Mouse (Mus musculus) erythroblast, embryonic 14.5 days (primary cell): ENCODE measurements at regions not wholly inside any gene's neighbourhood (a gene's known extent, or its start where the extent isn't known, plus 50 kb on each side); places are given as distances from the start of the nearest gene placed in this dataset.
"Not testable (repeated sequence)": the region's sequence is repeated elsewhere in the genome, so short reads cannot be mapped to it uniquely, and the experiment has no call there.

ENCODE experiments used
- H3K27me3 ChIP-seq: 2 replicates; pipeline ENCODE4 v1.6.1; 2012; ENCODE audit warnings: inconsistent platforms; ENCODE audit not compliant: control insufficient read depth
- H3K36me3 ChIP-seq: 2 replicates; pipeline ENCODE4 v1.6.1; 2012; ENCODE audit warnings: mild to moderate bottlenecking, inconsistent platforms; ENCODE audit not compliant: control insufficient read depth
- H3K4me1 ChIP-seq: 2 replicates; pipeline ENCODE4 v1.6.1; 2012; ENCODE audit warnings: inconsistent platforms; ENCODE audit not compliant: control insufficient read depth
- H3K4me3 ChIP-seq: replicated peaks from 2 replicates; pipeline ENCODE3; 2012; ENCODE audit warnings: moderate library complexity, mild to moderate bottlenecking, inconsistent platforms
- H3K9me3 ChIP-seq: 2 replicates; pipeline ENCODE4 v1.6.1; 2012; ENCODE audit warnings: low read length, inconsistent platforms, mixed read lengths; ENCODE audit not compliant: control insufficient read depth
- GATA1 ChIP-seq: IDR thresholded peaks from 2 replicates; pipeline ENCODE4 v1.6.1; 2012; ENCODE audit warnings: low read length, inconsistent platforms, mixed read lengths
- TAL1 ChIP-seq: IDR thresholded peaks from 3 replicates; pipeline ENCODE4 v1.6.1; 2012; ENCODE audit warnings: low read length, inconsistent platforms, mixed read lengths

GRCm38 (mm10) chr3:21678734-21679133 lies 397.7 kb upstream of the Tbl1xr1 start:
- no peaks in the 10 kb centered on the region for H3K27me3 ChIP-seq
- no peaks in the 10 kb centered on the region for H3K36me3 ChIP-seq
- no peaks in the 10 kb centered on the region for H3K4me1 ChIP-seq
- TF ChIP-seq TAL1 = no peak
- TF ChIP-seq GATA1 = no peak
- no peaks in the 10 kb centered on the region for H3K9me3 ChIP-seq
- H3K4me3 ChIP-seq = no peak overlapping the region

GRCm38 (mm10) chr3:21697980-21698672 lies 378.3 kb upstream of the Tbl1xr1 start:
- H3K27me3 ChIP-seq, H3K4me3 ChIP-seq, H3K9me3 ChIP-seq, H3K4me1 ChIP-seq, H3K36me3 ChIP-seq: not testable (repeated sequence)

GRCm38 (mm10) chr3:21699526-21699925 lies 376.9 kb upstream of the Tbl1xr1 start:
- H3K27me3 ChIP-seq = no peaks in the 10 kb centered on the region
- no peaks in the 10 kb centered on the region for H3K9me3 ChIP-seq
- TF ChIP-seq GATA1 = no peak
- no peak for TF ChIP-seq TAL1
- H3K4me3 ChIP-seq = no peak overlapping the region
- no peaks in the 10 kb centered on the region for H3K4me1 ChIP-seq
- no peaks in the 10 kb centered on the region for H3K36me3 ChIP-seq

GRCm38 (mm10) chr3:21700326-21700725 lies 376.1 kb upstream of the Tbl1xr1 start:
- H3K36me3 ChIP-seq = no peaks in the 10 kb centered on the region
- no peaks in the 10 kb centered on the region for H3K9me3 ChIP-seq
- no peak overlapping the region for H3K4me3 ChIP-seq
- TF ChIP-seq GATA1 (no peak), TAL1 (no peak)
- H3K4me1 ChIP-seq = no peaks in the 10 kb centered on the region
- no peaks in the 10 kb centered on the region for H3K27me3 ChIP-seq

- no peaks in the 10 kb centered on the region for H3K4me1 ChIP-seq
- no peaks in the 10 kb centered on the region for H3K27me3 ChIP-seq
- H3K4me3 ChIP-seq = no peak overlapping the region
- no peaks in the 10 kb centered on the region for H3K36me3 ChIP-seq
- no peaks in the 10 kb centered on the region for H3K9me3 ChIP-seq
- TF ChIP-seq TAL1 = no peak
- TF ChIP-seq GATA1 = no peak
Measured at GRCm38 (mm10) chr3:21726747-21727505, 349.5 kb upstream of the Tbl1xr1 start.

- no peaks in the 10 kb centered on the region for H3K4me1 ChIP-seq
- TF ChIP-seq TAL1 = no peak
- TF ChIP-seq GATA1 = no peak
- no peaks in the 10 kb centered on the region for H3K9me3 ChIP-seq
- H3K4me3 ChIP-seq = no peak overlapping the region
- no peaks in the 10 kb centered on the region for H3K27me3 ChIP-seq
- no peaks in the 10 kb centered on the region for H3K36me3 ChIP-seq
Measured at GRCm38 (mm10) chr3:21728019-21728418, 348.4 kb upstream of the Tbl1xr1 start.

- H3K4me1 ChIP-seq = no peaks in the 10 kb centered on the region
- H3K27me3 ChIP-seq = no peaks in the 10 kb centered on the region
- no peak for TF ChIP-seq TAL1
- TF ChIP-seq GATA1 = no peak
- no peak overlapping the region for H3K4me3 ChIP-seq
- H3K9me3 ChIP-seq = no peaks in the 10 kb centered on the region
- no peaks in the 10 kb centered on the region for H3K36me3 ChIP-seq
Measured at GRCm38 (mm10) chr3:21729328-21729727, 347.1 kb upstream of the Tbl1xr1 start.

- not testable (repeated sequence) for H3K36me3 ChIP-seq, H3K4me1 ChIP-seq, H3K27me3 ChIP-seq, H3K4me3 ChIP-seq, H3K9me3 ChIP-seq
Measured at GRCm38 (mm10) chr3:21735688-21736087, 340.8 kb upstream of the Tbl1xr1 start.

GRCm38 (mm10) chr3:21739720-21740119 lies 336.7 kb upstream of the Tbl1xr1 start:
- H3K27me3 ChIP-seq = no peaks in the 10 kb centered on the region
- TF ChIP-seq GATA1 (no peak), TAL1 (no peak)

GRCm38 (mm10) chr3:21744107-21744506 lies 332.3 kb upstream of the Tbl1xr1 start:
- TF ChIP-seq TAL1 (no peak), GATA1 (no peak)
- H3K4me3 ChIP-seq = no peak overlapping the region
- H3K27me3 ChIP-seq = no peaks in the 10 kb centered on the region
- H3K4me1 ChIP-seq = no peaks in the 10 kb centered on the region
- H3K9me3 ChIP-seq = no peaks in the 10 kb centered on the region
- no peaks in the 10 kb centered on the region for H3K36me3 ChIP-seq

More at GRCm38 (mm10) chr3:21739720-21740119, 336.7 kb upstream of the Tbl1xr1 start:
- no peaks in the 10 kb centered on the region for H3K36me3 ChIP-seq
- H3K9me3 ChIP-seq = no peaks in the 10 kb centered on the region
- H3K4me3 ChIP-seq = no peak overlapping the region
- no peaks in the 10 kb centered on the region for H3K4me1 ChIP-seq
